Mouse (Mus musculus) cerebellum, adult 2 months (tissue): ENCODE measurements around the gene Arsg. TPM values are rescaled to one million over a fixed set of nuclear protein-coding genes. Genes with fewer than 3 reads are reported as not detected.
A peak's percentile ranks its signal among the peaks of the same experiment; 100 is the strongest.

Source experiments
- DNase-seq, 2 experiments: peaks; one replicate each; pipeline ENCODE4 v3.0.0; 2021
- H3K27ac ChIP-seq: fragments of 200-500 bp; 2 replicates; pipeline ENCODE4 v1.5.1; 2012; ENCODE audit warnings: low read length, control low read depth, inconsistent platforms; ENCODE audit not compliant: insufficient read depth
- H3K27me3 ChIP-seq: fragments of 200-500 bp; 2 replicates; pipeline ENCODE4 v1.6.1; 2012; ENCODE audit warnings: inconsistent platforms, mild to moderate bottlenecking, low read length, moderate library complexity; ENCODE audit not compliant: control insufficient read depth, insufficient read depth
- H3K4me1 ChIP-seq: fragments of 200-500 bp; 2 replicates; pipeline ENCODE4 v1.6.1; 2011; ENCODE audit warnings: low read length; ENCODE audit not compliant: control insufficient read depth, insufficient read depth
- H3K4me3 ChIP-seq: fragments of 200-500 bp; replicated peaks from 2 replicates; pipeline ENCODE3; 2011; ENCODE audit warnings: mild to moderate bottlenecking, low read depth, low read length, control low read depth; ENCODE audit not compliant: insufficient read depth
- CTCF ChIP-seq: fragments of 200-500 bp; IDR thresholded peaks from 2 replicates; pipeline ENCODE4 v1.5.1; 2011; ENCODE audit warnings: low read depth, mild to moderate bottlenecking, control low read depth, low read length, moderate library complexity, borderline replicate concordance; ENCODE audit not compliant: insufficient read depth
- POLR2A ChIP-seq: fragments of 200-500 bp; IDR thresholded peaks from 2 replicates; pipeline ENCODE4 v1.6.1; 2011; ENCODE audit warnings: low read length, control low read depth, borderline replicate concordance; ENCODE audit not compliant: insufficient read depth
- whole genome bisulfite sequencing: fragments of 180-500 bp; shearing (Covaris S2); methylation state at CpG from one replicate; pipeline ENCODE4 v1.1.7; 2018; 5-methylcytosine and 5-hydroxymethylcytosine counted together
- polyA plus RNA-seq: library from polyadenylated mRNA; depleted of rRNA; stranded (reverse); fragments of >200 nt; gene quantifications from 2 replicates; pipeline ENCODE4 v1.2.3, GENCODE M21; 2012

Arsg gene
- polyA plus RNA-seq, 1 experiment = 47.1 TPM

- H3K27ac ChIP-seq = no peak overlapping the region
- 18% methylated on average over 5 of the region's 5 CpGs for WGBS
These were observed 27.0 kb downstream of the Arsg start for GRCm38 (mm10) chr11:109500206-109500605.

GRCm38 (mm10) chr11:109504977-109505376 lies 31.8 kb downstream of the Arsg start:
- DNase-seq = peak; percentile 96 to 99
- 4% methylated on average over 9 of the region's 9 CpGs for WGBS
- peaks cover 30% of the 10 kb centered on the region for H3K4me1 ChIP-seq
- 0 out of 2 replicates have a peak, but pooled peaks have one; percentile 11 for TF ChIP-seq POLR2A
- no peak for TF ChIP-seq CTCF
- peak overlapping the region; percentile 55 for H3K27ac ChIP-seq
- H3K27me3 ChIP-seq = no peaks in the 10 kb centered on the region
- no peak overlapping the region for H3K4me3 ChIP-seq

More at GRCm38 (mm10) chr11:109500206-109500605, 27.0 kb downstream of the Arsg start:
- Histone ChIP-seq H3K4me1 (peaks cover 25% of the 10 kb centered on the region), H3K27me3 (no peaks in the 10 kb centered on the region), H3K4me3 (no peak overlapping the region)
- peak; percentile 81 to 89 for DNase-seq
- TF ChIP-seq POLR2A (no peak), CTCF (no peak)

GRCm38 (mm10) chr11:109505823-109506222 lies 32.6 kb downstream of the Arsg start:
- no peak overlapping the region for H3K27ac ChIP-seq
- DNase-seq = peak; percentile 39 to 46
- no peak overlapping the region for H3K4me3 ChIP-seq
- H3K4me1 ChIP-seq = peaks cover 24% of the 10 kb centered on the region
- 55% methylated on average over 4 of the region's 4 CpGs for WGBS
- TF ChIP-seq POLR2A (no peak), CTCF (no peak)
- no peaks in the 10 kb centered on the region for H3K27me3 ChIP-seq

GRCm38 (mm10) chr11:109507068-109507467 lies 33.9 kb downstream of the Arsg start:
- TF ChIP-seq CTCF = no peak
- TF ChIP-seq POLR2A = no peak
- WGBS = 65% methylated on average over 3 of the region's 3 CpGs
- DNase-seq = no peak
- Histone ChIP-seq H3K4me1 (peaks cover 24% of the 10 kb centered on the region), H3K27ac (no peak overlapping the region), H3K4me3 (no peak overlapping the region), H3K27me3 (no peaks in the 10 kb centered on the region)

- Histone ChIP-seq H3K4me1 (no peaks in the 10 kb centered on the region), H3K4me3 (no peak overlapping the region), H3K27me3 (no peaks in the 10 kb centered on the region), H3K27ac (no peak overlapping the region)
- no peak for TF ChIP-seq POLR2A
- no peak for TF ChIP-seq CTCF
- 80% methylated on average over 16 of the region's 16 CpGs for WGBS
- DNase-seq = peak in 1 of 2 experiments; percentile 47
These were observed 40.0 kb downstream of the Arsg start for GRCm38 (mm10) chr11:109512995-109513675.

- 90% methylated on average over 3 of the region's 3 CpGs for WGBS
- Histone ChIP-seq H3K4me3 (no peak overlapping the region), H3K4me1 (no peaks in the 10 kb centered on the region), H3K27ac (no peak overlapping the region), H3K27me3 (no peaks in the 10 kb centered on the region)
- no peak for DNase-seq
- TF ChIP-seq CTCF = no peak
- no peak for TF ChIP-seq POLR2A
These were observed 41.0 kb downstream of the Arsg start for GRCm38 (mm10) chr11:109514064-109514612.

GRCm38 (mm10) chr11:109517330-109517729 lies 44.2 kb downstream of the Arsg start:
- H3K4me1 ChIP-seq = peaks cover 7% of the 10 kb centered on the region; the same call in 1 of the 2 replicates
- DNase-seq = no peak
- 91% methylated on average over 11 of the region's 11 CpGs for WGBS
- no peak overlapping the region for H3K27ac ChIP-seq
- H3K4me3 ChIP-seq = no peak overlapping the region
- H3K27me3 ChIP-seq = no peaks in the 10 kb centered on the region
- no peak for TF ChIP-seq CTCF
- no peak for TF ChIP-seq POLR2A

- Histone ChIP-seq H3K27me3 (no peaks in the 10 kb centered on the region), H3K27ac (no peak overlapping the region), H3K4me3 (no peak overlapping the region), H3K4me1 (peaks cover 7% of the 10 kb centered on the region; the same call in 1 of the 2 replicates)
- no peak for DNase-seq
- 98% methylated on average over 3 of the region's 3 CpGs for WGBS
- TF ChIP-seq CTCF = no peak
- no peak for TF ChIP-seq POLR2A
These were observed 44.6 kb downstream of the Arsg start for GRCm38 (mm10) chr11:109517816-109518215.
